Mouse (Mus musculus): ENCODE measurements around the gene Gm10277.

DNA sequence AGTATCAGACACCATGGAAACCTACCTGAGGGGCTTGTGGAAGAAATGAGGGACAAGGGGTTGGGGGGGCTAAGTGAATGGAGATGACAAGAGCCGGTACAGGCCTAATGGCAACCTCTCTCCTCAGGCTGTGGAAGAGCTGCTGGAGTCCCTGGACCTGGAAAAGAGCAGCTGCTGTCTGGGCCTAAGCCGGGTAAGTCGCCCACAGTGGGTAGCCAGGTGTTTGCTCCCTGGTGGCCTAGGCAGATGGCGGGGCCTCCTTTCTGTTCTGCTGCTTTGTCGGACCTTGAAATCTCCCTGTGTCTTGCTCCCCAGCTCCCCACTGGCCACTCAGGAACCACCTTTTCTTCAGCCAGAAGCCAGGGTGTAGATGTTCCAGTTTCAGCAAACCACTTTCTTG lies 48.7 kb upstream of the Gm10277 start:
- no peak for TF ChIP-seq USF1 (IDR thresholded peaks at IDR 0.05; ENCODE audit: low read depth)
- TF ChIP-seq MAX (IDR thresholded peaks at IDR 0.05) = no peak
- TF ChIP-seq MYOG (IDR thresholded peaks at IDR 0.05; ENCODE audit: control insufficient read depth, extremely low read depth, insufficient read length) = no peak
- TF ChIP-seq CTCF (IDR thresholded peaks at IDR 0.05; ENCODE audit: control insufficient read depth, insufficient read depth, insufficient read length) = no peak
- TF ChIP-seq MYOD1 (IDR thresholded peaks at IDR 0.05; ENCODE audit: control insufficient read depth, insufficient read length, low read depth) = no peak
- no peak for TF ChIP-seq CEBPB (IDR thresholded peaks at IDR 0.05; ENCODE audit: low read depth)
